Mouse (Mus musculus) heart, postnatal 0 days (tissue): ENCODE measurements around the gene Lefty1. TPM values are rescaled to one million over a fixed set of nuclear protein-coding genes. Genes with fewer than 3 reads are reported as not detected.
"Not testable (repeated sequence)": the region's sequence is repeated elsewhere in the genome, so short reads cannot be mapped to it uniquely, and the experiment has no call there.

Experiments used
- ATAC-seq: fragments of 200-750 bp; cut with Nextera tagmentation; 2 replicates; pipeline ENCODE4 v1.8.0; 2017; ENCODE audit warnings: low read depth, moderate number of reproducible peaks, moderate library complexity; ENCODE audit not compliant: insufficient read depth
- DNase-seq: peaks from one replicate; pipeline ENCODE4 v3.0.0-alpha.2; 2016; ENCODE audit warnings: low spot score
- H3K27ac ChIP-seq: fragments of 300-500 bp; sonication (generic); 2 replicates; pipeline ENCODE4 v1.5.1; 2014; ENCODE audit warnings: low read depth, mild to moderate bottlenecking
- H3K27me3 ChIP-seq: fragments of 300-500 bp; sonication (generic); 2 replicates; pipeline ENCODE4 v1.6.1; 2014; ENCODE audit warnings: low read length, mixed read lengths; ENCODE audit not compliant: control insufficient read depth, insufficient read depth
- H3K36me3 ChIP-seq: fragments of 300-500 bp; sonication (generic); replicated peaks from 2 replicates; pipeline ENCODE4 v1.6.1; 2014; ENCODE audit warnings: low read length, mixed read lengths; ENCODE audit not compliant: control insufficient read depth, insufficient read depth
- H3K4me1 ChIP-seq: fragments of 300-500 bp; sonication (generic); 2 replicates; pipeline ENCODE4 v1.6.1; 2014; ENCODE audit warnings: antibody characterized with exemption; ENCODE audit not compliant: control insufficient read depth, insufficient read depth
- H3K4me2 ChIP-seq: fragments of 300-500 bp; sonication (generic); 2 replicates; pipeline ENCODE4 v1.6.1; 2014; ENCODE audit warnings: low read depth, mild to moderate bottlenecking, low read length, moderate library complexity
- H3K4me3 ChIP-seq: fragments of 300-500 bp; sonication (generic); 2 replicates; pipeline ENCODE4 v1.5.1; 2014; ENCODE audit warnings: low read depth, low read length
- H3K9ac ChIP-seq: fragments of 300-500 bp; sonication (generic); replicated peaks from 2 replicates; pipeline ENCODE4 v1.6.1; 2014; ENCODE audit warnings: low read depth, low read length, mixed read lengths
- H3K9me3 ChIP-seq: fragments of 300-500 bp; sonication (generic); replicated peaks from 2 replicates; pipeline ENCODE4 v1.6.1; 2016; ENCODE audit warnings: low read length; ENCODE audit not compliant: control insufficient read depth
- CTCF ChIP-seq: IDR thresholded peaks from 2 replicates; pipeline ENCODE4 v1.5.1; 2016; ENCODE audit warnings: antibody characterized with exemption, control low read depth, low read depth
- EP300 ChIP-seq: IDR thresholded peaks from 2 replicates; pipeline ENCODE4 v1.6.1; 2016; ENCODE audit warnings: antibody characterized with exemption, low read depth
- WGBS: fragments of 180-500 bp; shearing (Covaris S2); extraction: QIAGEN DNeasy Blood & Tissue Kit; methylation state at CpG from one replicate; pipeline ENCODE4 v1.1.7; 2014; 5-methylcytosine and 5-hydroxymethylcytosine counted together
- polyA plus RNA-seq: library from polyadenylated mRNA; unstranded; fragments of >200 nt; fragmentation: Nextera tagmentation; extraction: Ambion mirVana; gene quantifications from 2 replicates; pipeline ENCODE4 v1.2.1, GENCODE M21; 2015
- total RNA-seq: library from RNA; depleted of rRNA; stranded (reverse); fragments of >200 nt; gene quantifications from 2 replicates; pipeline ENCODE4 v1.2.3, GENCODE M21; 2014; ENCODE audit warnings: low replicate concordance

The Lefty1 gene
- total and polyA plus RNA-seq, 2 experiments from 2014 or later, result 1.3 to 1.6 TPM

DNA sequence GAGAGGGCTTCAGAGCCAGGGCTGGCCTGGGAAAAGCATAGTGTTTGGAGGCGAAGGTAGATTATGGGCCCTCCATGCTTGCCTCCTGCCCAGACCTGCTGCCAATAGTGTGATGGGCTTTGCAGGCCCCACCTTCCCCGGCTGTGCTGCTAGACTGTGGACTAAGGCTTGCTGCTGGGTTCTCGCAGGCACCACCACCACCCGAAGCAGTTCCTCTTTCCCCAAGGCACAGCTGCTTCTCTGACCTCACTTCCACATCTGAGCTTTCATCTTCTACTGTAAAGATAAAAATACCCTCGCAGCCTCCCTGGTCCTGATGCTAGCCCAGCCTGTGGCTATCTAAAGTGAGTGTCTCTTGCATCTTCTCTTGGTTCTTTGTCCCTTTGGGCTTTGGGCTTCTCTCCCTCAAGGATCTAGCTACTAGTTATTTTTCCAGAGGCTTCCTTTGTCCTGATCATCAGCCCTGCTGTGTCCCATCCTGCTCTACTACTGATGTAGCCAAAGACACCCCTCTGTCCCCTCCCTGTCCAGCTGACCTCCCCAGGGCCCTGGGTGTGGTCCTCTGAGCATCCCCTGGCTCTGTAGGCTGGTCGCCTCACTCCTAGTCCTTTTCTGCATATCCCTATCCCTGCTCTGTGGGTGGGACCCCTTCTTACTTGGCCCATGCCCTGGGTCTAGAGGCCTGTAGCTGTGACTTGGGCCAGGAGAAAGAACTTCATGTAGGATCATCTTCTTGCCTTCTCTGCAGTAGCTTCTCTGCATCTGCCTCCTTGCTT, 12.4 kb upstream of the Lefty1 start:
- 53% methylated on average over 6 of the region's 6 CpGs for WGBS
- no peak overlapping the region for H3K9ac ChIP-seq
- no peak for ATAC-seq
- DNase-seq, result no peak
- no peak overlapping the region for H3K4me2 ChIP-seq
- no peak for TF ChIP-seq CTCF
- no peak for TF ChIP-seq EP300
- H3K4me1 ChIP-seq, result no peaks in the 10 kb centered on the region
- H3K9me3 ChIP-seq, result no peaks in the 10 kb centered on the region
- no peak overlapping the region for H3K4me3 ChIP-seq
- H3K27me3 ChIP-seq, result no peaks in the 10 kb centered on the region
- H3K27ac ChIP-seq, result no peak overlapping the region
- no peaks in the 10 kb centered on the region for H3K36me3 ChIP-seq

DNA sequence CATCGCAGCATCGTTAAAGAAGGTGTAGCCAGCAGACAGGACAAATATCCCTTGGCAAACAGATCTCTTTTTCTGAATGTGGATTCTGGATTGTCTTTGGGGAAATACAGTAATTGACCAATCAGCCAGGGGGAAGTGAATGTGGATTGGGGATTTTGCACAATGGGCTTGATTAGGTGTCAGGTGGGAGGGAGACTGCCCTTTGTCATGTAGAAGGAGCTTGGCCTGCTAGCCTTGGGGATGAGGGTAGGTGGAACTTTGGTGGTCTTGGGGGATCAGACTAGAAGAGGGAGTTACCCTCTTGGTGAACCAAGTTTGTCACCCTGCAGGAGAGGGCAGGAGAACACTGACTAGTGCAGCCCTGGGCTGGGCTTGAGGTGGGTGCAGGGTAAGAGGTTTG, 10.1 kb upstream of the Lefty1 start:
- Histone ChIP-seq H3K4me3 (no peak overlapping the region), H3K27ac (no peak overlapping the region), H3K36me3 (no peaks in the 10 kb centered on the region), H3K9me3 (no peaks in the 10 kb centered on the region), H3K4me1 (no peaks in the 10 kb centered on the region), H3K27me3 (no peaks in the 10 kb centered on the region), H3K9ac (no peak overlapping the region), H3K4me2 (no peak overlapping the region)
- DNase-seq (no peak), ATAC-seq (no peak)
- TF ChIP-seq EP300, result no peak
- 52% methylated on average over 2 of the region's 2 CpGs for WGBS

DNA sequence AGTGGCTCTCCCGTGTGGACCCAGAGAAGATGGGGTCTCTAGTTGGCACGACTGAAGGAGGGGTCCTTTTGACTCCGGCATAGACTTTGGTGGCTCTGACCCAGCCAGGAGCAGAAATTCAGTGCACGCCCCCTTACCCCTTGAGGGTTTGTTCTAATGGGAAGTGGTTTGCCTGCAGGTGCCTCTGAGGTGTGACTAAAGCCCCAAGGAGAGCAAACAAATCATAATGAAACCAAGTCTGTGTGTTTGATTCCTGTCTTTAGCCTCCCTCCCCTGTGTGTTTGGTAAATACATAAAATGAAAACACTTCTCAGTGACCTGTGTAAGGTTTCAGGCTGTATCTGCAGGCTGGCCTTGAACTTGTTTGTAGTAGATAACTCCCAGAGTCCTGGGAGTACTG, 8.5 kb upstream of the Lefty1 start:
- Histone ChIP-seq H3K27me3 (no peaks in the 10 kb centered on the region), H3K36me3 (no peaks in the 10 kb centered on the region), H3K27ac (no peak overlapping the region), H3K9me3 (no peaks in the 10 kb centered on the region), H3K9ac (no peak overlapping the region), H3K4me1 (no peaks in the 10 kb centered on the region), H3K4me3 (no peak overlapping the region), H3K4me2 (no peak overlapping the region)
- TF ChIP-seq CTCF (no peak), EP300 (no peak)
- ATAC-seq (no peak), DNase-seq (no peak)
- WGBS, result 63% methylated on average over 4 of the region's 4 CpGs

DNA sequence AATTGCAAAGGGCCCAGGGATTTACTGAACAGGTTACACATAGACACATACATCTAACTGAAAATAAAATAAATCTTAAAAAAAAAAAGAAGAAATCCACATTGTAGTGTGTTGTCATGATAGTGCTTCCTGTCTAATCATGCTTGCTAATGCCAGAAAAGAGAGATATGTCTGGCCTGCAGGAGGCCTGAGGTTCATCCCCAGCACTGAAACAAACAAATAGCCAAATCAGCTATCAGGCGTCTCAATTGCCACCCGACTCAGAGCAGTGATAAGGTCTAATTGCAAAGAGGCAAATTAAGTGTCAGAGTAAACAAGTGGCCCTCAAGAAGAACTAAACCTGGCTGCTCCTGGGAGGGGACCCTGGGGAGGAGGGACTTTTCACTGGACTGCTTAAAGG, 5.2 kb upstream of the Lefty1 start:
- H3K9ac ChIP-seq, result no peak overlapping the region
- no peaks in the 10 kb centered on the region for H3K4me1 ChIP-seq
- H3K9me3 ChIP-seq, result no peaks in the 10 kb centered on the region
- H3K27me3 ChIP-seq, result peaks cover 8% of the 10 kb centered on the region
- H3K27ac ChIP-seq, result no peak overlapping the region
- ATAC-seq (no peak), DNase-seq (no peak)
- H3K4me2 ChIP-seq, result no peak overlapping the region
- 27% methylated on average over 2 of the region's 2 CpGs for WGBS
- no peaks in the 10 kb centered on the region for H3K36me3 ChIP-seq
- no peak for TF ChIP-seq CTCF
- no peak for TF ChIP-seq EP300
- H3K4me3 ChIP-seq, result no peak overlapping the region

DNA sequence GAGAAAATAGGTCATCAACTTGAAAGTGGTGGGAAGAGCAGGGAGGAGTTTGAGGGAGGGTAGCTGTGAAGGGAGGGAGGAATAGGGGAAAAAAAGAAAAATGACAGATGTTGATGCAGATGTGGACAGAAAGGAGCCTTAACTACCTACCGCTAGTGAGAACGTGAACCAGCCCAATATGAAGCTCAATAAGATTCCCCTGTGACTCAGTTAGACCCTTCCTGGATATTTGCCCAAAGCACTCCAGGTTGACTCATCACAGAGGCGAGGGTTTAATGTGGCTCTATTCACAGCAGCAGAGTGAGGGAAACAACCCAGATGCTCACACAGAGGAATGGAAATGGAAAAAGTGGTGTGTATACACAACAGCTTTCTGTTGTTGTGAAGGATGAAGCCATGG, 3.7 kb upstream of the Lefty1 start:
- ATAC-seq, result no peak
- Histone ChIP-seq H3K27ac (no peak overlapping the region), H3K36me3 (no peaks in the 10 kb centered on the region), H3K4me2 (no peak overlapping the region), H3K4me3 (no peak overlapping the region), H3K27me3 (peaks cover 23% of the 10 kb centered on the region), H3K9me3 (no peaks in the 10 kb centered on the region), H3K9ac (no peak overlapping the region), H3K4me1 (no peaks in the 10 kb centered on the region)
- TF ChIP-seq CTCF, result no peak
- TF ChIP-seq EP300, result no peak
- WGBS, result 48% methylated on average over 3 of the region's 3 CpGs
- DNase-seq, result no peak

DNA sequence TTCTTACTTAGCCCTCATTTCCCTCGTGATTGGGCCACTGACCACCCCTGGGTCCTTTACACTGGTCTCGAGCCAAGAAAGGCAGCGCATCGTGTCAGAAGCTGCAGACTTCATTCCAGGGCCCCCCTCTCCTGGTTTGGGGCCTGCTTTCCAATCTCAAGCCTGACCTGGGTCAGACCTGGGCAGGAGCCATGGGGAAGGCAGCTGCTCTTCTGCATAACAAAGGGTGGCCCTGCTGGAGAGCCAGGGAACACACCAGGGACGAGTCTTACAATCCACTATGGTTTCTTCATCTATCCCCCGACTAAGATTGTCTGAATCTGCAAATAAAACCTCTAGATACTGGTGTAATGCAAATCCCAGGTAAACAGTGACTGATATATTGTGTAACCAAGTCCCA, 1.2 kb upstream of the Lefty1 start:
- Histone ChIP-seq H3K4me2 (no peak overlapping the region), H3K36me3 (no peaks in the 10 kb centered on the region), H3K9me3 (no peaks in the 10 kb centered on the region), H3K27me3 (peaks cover 28% of the 10 kb centered on the region), H3K27ac (no peak overlapping the region), H3K9ac (no peak overlapping the region), H3K4me3 (no peak overlapping the region), H3K4me1 (peaks cover 3% of the 10 kb centered on the region; the same call in 1 of the 2 replicates)
- ATAC-seq, result no peak
- no peak for DNase-seq
- TF ChIP-seq CTCF (no peak), EP300 (no peak)
- 36% methylated on average over 6 of the region's 6 CpGs for WGBS

DNA sequence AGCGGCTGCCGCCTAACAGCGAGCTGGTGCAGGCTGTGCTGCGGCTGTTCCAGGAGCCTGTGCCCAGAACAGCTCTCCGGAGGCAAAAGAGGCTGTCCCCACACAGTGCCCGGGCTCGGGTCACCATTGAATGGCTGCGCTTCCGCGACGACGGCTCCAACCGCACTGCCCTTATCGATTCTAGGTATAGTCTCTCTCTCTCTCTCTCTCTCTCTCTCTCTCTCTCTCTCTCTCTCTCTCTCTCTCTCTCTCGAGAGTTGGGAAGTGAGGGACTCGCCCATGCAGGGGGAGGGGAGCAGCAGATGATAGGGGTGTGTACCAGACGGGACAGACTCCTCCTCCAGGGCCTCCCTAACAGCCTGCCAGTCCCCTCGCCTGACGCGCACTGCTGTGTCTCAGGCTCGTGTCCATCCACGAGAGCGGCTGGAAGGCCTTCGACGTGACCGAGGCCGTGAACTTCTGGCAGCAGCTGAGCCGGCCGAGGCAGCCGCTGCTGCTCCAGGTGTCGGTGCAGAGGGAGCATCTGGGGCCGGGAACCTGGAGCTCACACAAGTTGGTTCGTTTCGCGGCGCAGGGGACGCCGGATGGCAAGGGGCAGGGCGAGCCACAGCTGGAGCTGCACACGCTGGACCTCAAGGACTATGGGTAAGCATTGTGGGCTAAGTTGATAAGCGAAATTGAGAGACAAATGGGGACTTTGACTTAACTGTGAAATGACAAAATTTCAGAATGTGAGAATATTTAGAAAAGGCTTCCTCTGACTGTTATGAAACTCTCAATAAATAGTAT, 2.0 kb downstream of the Lefty1 start:
- Histone ChIP-seq H3K4me3 (peak overlapping the region; percentile 32), H3K4me2 (peak overlapping the region; percentile 55), H3K27me3 (peaks cover 28% of the 10 kb centered on the region), H3K9ac (0 out of 2 replicates have a peak overlapping the region, but pooled peaks have one; percentile 30)
- not testable (repeated sequence) for H3K36me3 ChIP-seq, H3K9me3 ChIP-seq, H3K4me1 ChIP-seq, H3K27ac ChIP-seq
- DNase-seq, result peak; percentile 32
- peak; percentile 89 for ATAC-seq
- 3% methylated on average over 35 of the region's 41 CpGs for WGBS

DNA sequence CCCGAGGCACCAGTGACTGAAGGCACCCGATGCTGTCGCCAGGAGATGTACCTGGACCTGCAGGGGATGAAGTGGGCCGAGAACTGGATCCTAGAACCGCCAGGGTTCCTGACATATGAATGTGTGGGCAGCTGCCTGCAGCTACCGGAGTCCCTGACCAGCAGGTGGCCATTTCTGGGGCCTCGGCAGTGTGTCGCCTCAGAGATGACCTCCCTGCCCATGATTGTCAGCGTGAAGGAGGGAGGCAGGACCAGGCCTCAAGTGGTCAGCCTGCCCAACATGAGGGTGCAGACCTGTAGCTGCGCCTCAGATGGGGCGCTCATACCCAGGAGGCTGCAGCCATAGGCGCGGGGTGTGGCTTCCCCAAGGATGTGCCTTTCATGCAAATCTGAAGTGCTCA, 2.8 kb downstream of the Lefty1 start:
- not testable (repeated sequence) for ATAC-seq, H3K4me3 ChIP-seq, H3K9me3 ChIP-seq, DNase-seq, H3K4me1 ChIP-seq, H3K9ac ChIP-seq, H3K4me2 ChIP-seq, H3K27ac ChIP-seq, H3K36me3 ChIP-seq
- H3K27me3 ChIP-seq, result peaks cover 28% of the 10 kb centered on the region
- 73% methylated on average over 13 of the region's 13 CpGs for WGBS
